Mouse (Mus musculus): ENCODE measurements around the gene Med16. TPM values are rescaled to one million over a fixed set of nuclear protein-coding genes. Genes with fewer than 3 reads are reported as not detected.
A peak's percentile ranks its signal among the peaks of the same experiment; 100 is the strongest.

Med16 gene
- polyA plus RNA-seq, 1 experiment from 2014 or later = 48.4 TPM

DNA sequence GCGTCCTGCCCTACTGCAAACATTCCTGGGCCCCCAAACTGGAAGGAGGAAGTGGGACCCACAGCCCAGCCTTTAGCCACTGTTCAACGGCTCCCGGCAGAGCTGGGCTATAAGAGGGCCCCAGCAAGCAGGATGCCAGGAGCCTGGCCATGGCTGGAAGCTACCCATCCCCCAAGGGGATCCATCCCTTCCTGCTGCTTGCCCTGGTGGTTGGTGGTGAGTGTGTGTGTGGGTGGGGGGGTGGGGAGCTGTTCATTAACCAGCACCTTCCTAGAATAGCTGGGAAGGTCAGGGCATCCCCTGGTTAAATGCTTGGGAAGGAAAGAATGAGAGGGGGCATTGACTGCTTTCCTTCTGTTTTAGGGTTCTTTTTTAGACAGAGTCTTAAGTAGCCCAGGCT lies 29.2 kb downstream of the Med16 start:
- H3K36me3 ChIP-seq = no peaks in the 10 kb centered on the region
- H3K27me3 ChIP-seq = peaks cover 7% of the 10 kb centered on the region; the same call in 1 of the 2 replicates
- no peak overlapping the region for H3K4me2 ChIP-seq (replicated peaks)
- H3K9ac ChIP-seq = no peak overlapping the region
- no peaks in the 10 kb centered on the region for H3K9me3 ChIP-seq (replicated peaks)
- H3K27ac ChIP-seq (replicated peaks) = no peak overlapping the region
- ATAC-seq (ENCODE audit: insufficient number of reproducible peaks, low FRiP score, low TSS enrichment, low read depth) = no peak
- H3K4me3 ChIP-seq (replicated peaks) = no peak overlapping the region
- H3K4me1 ChIP-seq = peaks cover 50% of the 10 kb centered on the region
- 43% methylated on average over 3 of the region's 3 CpGs for WGBS

DNA sequence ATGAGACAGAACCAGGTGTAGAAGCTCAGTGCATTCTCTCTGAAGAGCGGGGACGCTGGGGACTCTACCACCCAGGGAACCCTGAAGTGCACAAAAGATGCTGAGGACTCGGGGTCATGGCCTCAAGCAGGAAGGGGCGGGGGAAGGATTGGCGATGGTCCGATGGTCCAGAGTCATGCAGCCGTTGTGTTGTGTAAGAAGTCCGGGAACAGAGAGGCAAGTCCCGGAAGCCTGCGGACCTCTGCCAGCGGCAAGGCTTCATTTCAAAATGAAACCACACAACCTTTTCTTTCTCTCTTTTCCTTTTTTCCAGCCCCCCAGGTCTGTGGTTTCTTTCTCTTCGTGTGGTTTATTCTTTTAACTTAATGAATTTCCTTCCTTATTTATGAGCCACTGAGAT lies 31.0 kb downstream of the Med16 start:
- H3K4me3 ChIP-seq (replicated peaks) = no peak overlapping the region
- H3K4me2 ChIP-seq (replicated peaks) = no peak overlapping the region
- no peak for ATAC-seq (ENCODE audit: insufficient number of reproducible peaks, low FRiP score, low TSS enrichment, low read depth)
- H3K36me3 ChIP-seq = no peaks in the 10 kb centered on the region
- H3K9me3 ChIP-seq (replicated peaks) = no peaks in the 10 kb centered on the region
- H3K27ac ChIP-seq (replicated peaks) = no peak overlapping the region
- peaks cover 1% of the 10 kb centered on the region; the same call in 1 of the 2 replicates for H3K27me3 ChIP-seq
- 50% methylated on average over 12 of the region's 12 CpGs for WGBS
- peaks cover 51% of the 10 kb centered on the region for H3K4me1 ChIP-seq
- H3K9ac ChIP-seq = no peak overlapping the region

DNA sequence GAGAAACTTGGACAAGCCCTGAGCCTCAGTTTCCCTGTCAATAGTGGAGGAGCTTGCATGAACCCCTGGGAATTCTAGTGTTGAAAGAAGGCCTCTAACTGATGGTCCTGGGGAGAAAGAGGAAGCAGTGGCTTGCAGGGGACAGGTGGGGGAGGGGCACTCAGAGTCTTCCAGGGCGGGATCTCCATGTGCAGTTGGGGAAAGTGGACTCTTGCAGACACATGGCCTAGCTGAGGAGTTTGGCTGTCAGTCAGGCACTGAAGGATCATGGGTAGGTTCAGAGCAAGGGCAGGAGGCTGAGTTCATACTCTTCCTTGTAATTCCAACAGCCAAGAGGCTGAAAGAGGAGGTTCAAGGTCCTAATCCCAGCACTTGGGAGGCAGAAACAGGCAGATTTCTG lies 31.5 kb downstream of the Med16 start:
- WGBS = 68% methylated on average over 1 of the region's 1 CpGs
- H3K9ac ChIP-seq = no peak overlapping the region
- no peak overlapping the region for H3K4me3 ChIP-seq (replicated peaks)
- no peaks in the 10 kb centered on the region; the same call in 1 of the 2 replicates for H3K27me3 ChIP-seq
- no peak overlapping the region for H3K27ac ChIP-seq (replicated peaks)
- H3K4me1 ChIP-seq = peaks cover 49% of the 10 kb centered on the region
- no peak for ATAC-seq (ENCODE audit: insufficient number of reproducible peaks, low FRiP score, low TSS enrichment, low read depth)
- no peaks in the 10 kb centered on the region for H3K36me3 ChIP-seq
- H3K4me2 ChIP-seq (replicated peaks) = no peak overlapping the region
- no peaks in the 10 kb centered on the region for H3K9me3 ChIP-seq (replicated peaks)

DNA sequence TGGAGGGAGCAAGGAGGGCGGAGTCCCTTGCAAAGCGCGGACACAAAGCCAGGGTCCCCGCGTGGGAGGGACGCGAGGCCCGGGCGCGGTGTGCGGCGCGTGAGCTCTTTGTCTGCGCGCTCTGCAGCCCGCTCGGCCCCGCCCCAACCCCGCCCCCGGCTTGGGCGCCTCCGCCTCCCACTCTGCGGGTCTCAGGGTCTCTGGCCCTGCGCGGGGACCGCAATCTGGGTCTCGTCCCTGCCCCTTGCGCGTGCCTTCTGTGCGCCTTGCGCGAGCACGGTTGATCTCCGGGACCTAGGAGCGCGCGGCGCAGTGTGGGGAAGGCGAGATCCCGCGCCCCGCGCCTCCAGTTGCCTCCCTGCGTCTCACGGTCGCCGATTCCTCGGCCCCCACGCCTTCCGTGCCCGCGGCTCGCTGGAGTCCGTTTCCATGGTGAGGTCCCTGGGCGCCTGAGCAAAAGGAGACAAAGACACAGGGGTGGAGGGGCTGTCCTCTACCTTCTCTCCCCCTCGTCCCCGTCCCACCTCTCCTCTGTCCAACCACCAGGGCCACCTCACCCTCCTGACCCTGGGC lies 34.3 kb downstream of the Med16 start, which contains the start of the genes Prtn3 and Plppr3:
Gene Prtn3 (plus strand): TSS at position 187 of the 573 bp plus-strand sequence.
Gene Plppr3 (minus strand): TSS at position 345 of the 573 bp plus-strand sequence.
- H3K27ac ChIP-seq (replicated peaks) = peak within 1 kb of the TSS; percentile 81
- H3K4me3 ChIP-seq (replicated peaks) = peak within 1 kb of the TSS; percentile 72
- H3K9me3 ChIP-seq (replicated peaks) = no peaks in the 10 kb centered on the region
- H3K4me2 ChIP-seq (replicated peaks) = peak within 1 kb of the TSS; percentile 93
- peak; percentile 90 for ATAC-seq (ENCODE audit: insufficient number of reproducible peaks, low FRiP score, low TSS enrichment, low read depth)
- H3K4me1 ChIP-seq = peaks cover 34% of the 10 kb centered on the region
- H3K9ac ChIP-seq = peak within 1 kb of the TSS; percentile 81
- WGBS = under 1% methylated on average over 55 of the region's 57 CpGs
- H3K27me3 ChIP-seq = no peaks in the 10 kb centered on the region
- H3K36me3 ChIP-seq = peaks cover 10% of the 10 kb centered on the region; the same call in 1 of the 2 replicates

DNA sequence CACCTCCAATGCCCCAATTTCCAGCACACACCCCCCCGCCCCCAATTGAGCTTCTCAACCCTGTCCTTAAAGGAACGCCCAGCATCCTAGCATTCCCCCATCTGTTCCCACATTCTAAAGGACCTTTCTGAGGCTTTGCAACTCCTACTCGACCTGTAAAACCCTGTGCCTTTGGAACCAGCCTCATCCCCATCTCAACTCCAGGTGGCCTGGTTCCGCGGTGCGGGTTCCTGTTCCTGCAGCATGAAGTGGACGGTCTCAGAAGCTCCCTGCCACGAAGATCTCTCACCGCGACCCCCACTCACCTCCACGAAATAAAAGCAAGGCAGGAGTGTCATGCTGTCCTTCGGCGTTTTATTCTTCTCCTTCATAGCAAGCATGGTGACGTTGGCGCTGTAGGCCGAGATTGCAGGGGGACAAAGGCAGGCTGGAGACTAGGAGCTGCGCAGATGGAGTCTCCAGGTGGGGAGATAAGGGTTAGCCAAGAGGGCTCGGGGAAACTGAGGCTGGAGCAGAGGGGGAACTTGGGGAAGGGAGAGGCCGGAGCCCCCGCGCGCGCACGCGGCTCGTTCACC lies 34.9 kb downstream of the Med16 start:
- WGBS = 1% methylated on average over 26 of the region's 26 CpGs

DNA sequence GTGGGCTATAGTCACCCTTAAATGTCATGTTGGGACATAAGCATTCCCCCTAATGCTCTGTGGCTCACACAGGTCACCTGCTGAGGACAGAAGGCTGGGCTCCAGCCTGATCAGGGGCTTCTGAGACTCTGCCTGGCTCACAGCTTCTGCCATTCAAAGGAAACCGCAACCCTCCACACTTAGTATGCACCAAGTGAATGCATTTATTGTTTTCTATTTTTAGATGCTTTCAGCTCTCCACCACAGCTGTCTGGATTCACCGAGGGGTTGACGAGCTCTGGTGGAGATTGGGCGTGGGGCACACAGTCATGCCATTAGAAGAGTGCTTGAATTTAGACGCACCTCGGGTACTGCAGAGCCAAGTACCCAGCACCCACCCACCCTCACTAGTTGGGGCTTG lies 35.4 kb downstream of the Med16 start:
- 3% methylated on average over 6 of the region's 6 CpGs for WGBS
- H3K9ac ChIP-seq = 0 out of 2 replicates have a peak overlapping the region, but pooled peaks have one; percentile 81

More for the DNA sequence above, 34.9 kb downstream of the Med16 start:
- Histone ChIP-seq H3K27ac (replicated peaks) (peak overlapping the region; percentile 81), H3K4me2 (replicated peaks) (peak overlapping the region; percentile 93), H3K27me3 (no peaks in the 10 kb centered on the region), H3K4me3 (replicated peaks) (peak overlapping the region; percentile 72), H3K9ac (peak overlapping the region; percentile 81), H3K9me3 (replicated peaks) (no peaks in the 10 kb centered on the region), H3K4me1 (peaks cover 34% of the 10 kb centered on the region), H3K36me3 (peaks cover 10% of the 10 kb centered on the region; the same call in 1 of the 2 replicates)
- ATAC-seq (ENCODE audit: insufficient number of reproducible peaks, low FRiP score, low TSS enrichment, low read depth) = no peak

DNA sequence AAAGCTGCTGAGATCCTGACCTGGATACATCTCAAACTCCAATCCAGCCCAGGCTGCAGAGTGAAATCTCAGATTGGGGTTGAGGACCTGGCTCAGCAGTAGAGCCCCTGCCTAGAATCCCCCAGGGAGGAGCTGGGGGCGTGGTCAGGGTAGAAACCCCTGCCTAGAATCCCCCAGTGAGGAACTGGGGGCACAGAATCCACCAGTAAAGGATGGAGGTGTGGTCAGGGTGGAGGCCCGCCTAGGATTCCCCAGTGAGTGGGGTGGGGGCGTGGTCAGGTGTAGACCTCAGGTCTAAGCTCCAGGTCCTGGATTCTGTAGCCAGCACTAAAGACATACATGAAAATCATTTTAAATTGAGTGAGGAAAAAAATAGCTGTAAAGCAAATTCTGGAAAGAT lies 35.9 kb downstream of the Med16 start:
- ATAC-seq (ENCODE audit: insufficient number of reproducible peaks, low FRiP score, low TSS enrichment, low read depth) = no peak
- H3K9ac ChIP-seq = no peak overlapping the region

More for the DNA sequence above, 35.4 kb downstream of the Med16 start:
- peak overlapping the region; percentile 72 for H3K4me3 ChIP-seq (replicated peaks)
- peaks cover 34% of the 10 kb centered on the region for H3K4me1 ChIP-seq
- peak overlapping the region; percentile 93 for H3K4me2 ChIP-seq (replicated peaks)
- peaks cover 10% of the 10 kb centered on the region; the same call in 1 of the 2 replicates for H3K36me3 ChIP-seq
- H3K27me3 ChIP-seq = no peaks in the 10 kb centered on the region
- no peak for ATAC-seq (ENCODE audit: insufficient number of reproducible peaks, low FRiP score, low TSS enrichment, low read depth)
- H3K27ac ChIP-seq (replicated peaks) = 0 out of 2 replicates have a peak overlapping the region, but pooled peaks have one; percentile 39
- H3K9me3 ChIP-seq (replicated peaks) = no peaks in the 10 kb centered on the region

DNA sequence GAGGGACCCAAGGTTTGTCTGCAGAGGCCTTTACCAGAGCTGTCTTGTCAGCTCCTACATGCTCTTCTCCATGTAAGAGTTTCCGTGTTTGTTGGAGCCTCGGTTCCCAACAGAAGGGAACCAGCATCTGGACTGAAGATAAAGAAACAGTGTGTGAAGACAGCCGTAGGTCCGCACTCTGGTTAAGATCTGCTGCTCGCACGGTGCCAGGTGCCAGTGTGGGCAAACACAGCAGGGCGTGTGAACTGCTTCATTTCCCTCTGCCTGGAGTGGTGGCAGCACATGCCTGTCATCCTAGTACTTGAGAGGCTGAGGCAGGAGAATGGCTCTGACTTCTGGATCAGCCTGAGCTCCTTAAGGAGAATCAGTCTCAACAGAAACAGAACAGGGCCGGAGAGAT lies 36.9 kb downstream of the Med16 start:
- no peak for ATAC-seq (ENCODE audit: insufficient number of reproducible peaks, low FRiP score, low TSS enrichment, low read depth)
- Histone ChIP-seq H3K9ac (no peak overlapping the region), H3K4me1 (peaks cover 26% of the 10 kb centered on the region), H3K27me3 (no peaks in the 10 kb centered on the region), H3K4me2 (replicated peaks) (no peak overlapping the region), H3K36me3 (peaks cover 10% of the 10 kb centered on the region; the same call in 1 of the 2 replicates), H3K9me3 (replicated peaks) (no peaks in the 10 kb centered on the region), H3K4me3 (replicated peaks) (no peak overlapping the region), H3K27ac (replicated peaks) (no peak overlapping the region)
- 90% methylated on average over 8 of the region's 8 CpGs for WGBS

More for the DNA sequence above, 35.9 kb downstream of the Med16 start:
- Histone ChIP-seq H3K9me3 (replicated peaks) (no peaks in the 10 kb centered on the region), H3K27ac (replicated peaks) (no peak overlapping the region), H3K4me2 (replicated peaks) (peak overlapping the region; percentile 93), H3K36me3 (peaks cover 10% of the 10 kb centered on the region; the same call in 1 of the 2 replicates), H3K4me1 (peaks cover 33% of the 10 kb centered on the region), H3K27me3 (no peaks in the 10 kb centered on the region), H3K4me3 (replicated peaks) (peak overlapping the region; percentile 72)
- WGBS = 47% methylated on average over 3 of the region's 3 CpGs

DNA sequence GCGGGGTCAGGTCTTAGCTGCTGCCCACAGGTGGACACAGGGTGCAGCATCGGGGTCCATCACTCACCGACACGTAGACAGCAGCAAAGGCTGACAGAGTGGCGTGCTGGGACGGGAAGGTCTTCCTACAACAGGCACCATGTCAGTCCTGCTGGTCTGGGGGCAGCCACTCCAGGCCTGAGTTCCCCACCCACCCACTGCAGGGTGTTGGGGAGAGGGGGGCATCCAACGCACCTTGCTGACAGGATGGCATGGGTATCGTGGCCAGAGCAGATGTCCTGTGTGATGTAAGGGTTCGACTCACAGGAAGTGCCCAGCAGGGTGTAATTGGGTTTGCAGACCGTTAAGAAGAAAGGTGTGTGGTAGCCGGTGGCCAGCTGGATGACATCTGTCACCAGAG lies 42.1 kb downstream of the Med16 start:
- Histone ChIP-seq H3K4me3 (replicated peaks) (no peak overlapping the region), H3K27ac (replicated peaks) (no peak overlapping the region), H3K9me3 (replicated peaks) (no peaks in the 10 kb centered on the region), H3K9ac (no peak overlapping the region), H3K4me1 (peaks cover 17% of the 10 kb centered on the region), H3K27me3 (no peaks in the 10 kb centered on the region), H3K4me2 (replicated peaks) (no peak overlapping the region), H3K36me3 (peaks cover 54% of the 10 kb centered on the region)
- WGBS = 74% methylated on average over 11 of the region's 11 CpGs
- no peak for ATAC-seq (ENCODE audit: insufficient number of reproducible peaks, low FRiP score, low TSS enrichment, low read depth)

DNA sequence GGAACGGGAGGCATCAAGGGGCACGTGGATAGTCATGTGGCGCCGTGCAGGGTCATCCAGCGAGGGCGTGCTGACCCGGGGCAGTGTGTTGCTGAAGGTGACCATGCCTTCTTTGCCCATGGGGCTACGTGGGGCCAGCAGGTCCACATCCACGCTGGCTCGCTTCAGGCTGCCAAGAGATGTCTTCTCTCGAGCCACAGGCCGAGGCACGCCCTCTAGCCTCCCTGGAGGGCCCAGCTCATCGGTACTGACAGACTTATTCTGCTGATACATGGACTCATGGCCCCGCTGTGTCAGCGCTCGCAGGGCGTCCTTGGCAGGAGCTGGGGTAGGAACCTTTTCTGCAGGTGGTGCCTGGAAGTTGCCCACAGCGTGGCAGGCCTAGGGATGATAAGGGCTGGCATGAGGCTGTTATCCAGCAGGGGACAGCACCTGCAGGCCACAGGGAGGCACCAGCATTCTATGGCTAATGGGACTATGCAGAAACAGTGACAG lies 42.9 kb downstream of the Med16 start:
- ATAC-seq (ENCODE audit: insufficient number of reproducible peaks, low FRiP score, low TSS enrichment, low read depth) = no peak
- H3K9ac ChIP-seq = no peak overlapping the region
- H3K9me3 ChIP-seq (replicated peaks) = no peaks in the 10 kb centered on the region
- H3K27me3 ChIP-seq = no peaks in the 10 kb centered on the region
- H3K4me2 ChIP-seq (replicated peaks) = no peak overlapping the region
- no peak overlapping the region for H3K27ac ChIP-seq (replicated peaks)
- H3K4me1 ChIP-seq = peaks cover 24% of the 10 kb centered on the region
- H3K4me3 ChIP-seq (replicated peaks) = no peak overlapping the region
- H3K36me3 ChIP-seq = peaks cover 56% of the 10 kb centered on the region
- 67% methylated on average over 19 of the region's 19 CpGs for WGBS

DNA sequence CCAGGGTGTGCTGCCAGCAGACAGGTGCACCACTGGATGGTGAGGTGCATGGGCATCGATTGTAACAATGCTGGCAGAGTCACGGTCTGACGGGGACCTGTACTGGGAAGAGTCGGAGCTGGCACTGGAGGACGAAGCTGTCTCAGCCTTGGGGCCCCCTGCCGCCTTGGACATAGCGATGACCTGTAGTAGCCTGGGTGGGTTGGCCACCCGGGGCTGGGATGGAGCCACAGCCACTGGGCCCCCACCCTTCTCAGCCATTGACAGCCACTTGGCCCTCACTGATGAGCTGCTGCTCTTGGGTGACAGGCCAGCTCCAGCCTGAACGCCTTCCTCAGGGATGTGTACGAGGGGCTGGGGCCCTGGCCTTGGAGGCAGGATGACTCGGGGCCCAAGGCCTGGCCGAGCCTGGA lies 43.5 kb downstream of the Med16 start:
- Histone ChIP-seq H3K27me3 (no peaks in the 10 kb centered on the region), H3K9me3 (replicated peaks) (no peaks in the 10 kb centered on the region), H3K4me1 (peaks cover 31% of the 10 kb centered on the region), H3K9ac (no peak overlapping the region), H3K27ac (replicated peaks) (0 out of 2 replicates have a peak overlapping the region, but pooled peaks have one; percentile 13), H3K36me3 (peaks cover 62% of the 10 kb centered on the region), H3K4me3 (replicated peaks) (no peak overlapping the region), H3K4me2 (replicated peaks) (no peak overlapping the region)
- 56% methylated on average over 12 of the region's 12 CpGs for WGBS
- ATAC-seq (ENCODE audit: insufficient number of reproducible peaks, low FRiP score, low TSS enrichment, low read depth) = peak; percentile 22; the same call in 1 of the 2 replicates

Data from embryonic facial prominence, embryonic 15.5 days (tissue).